Mouse (Mus musculus) 416B (cell line): Measurements from ENCODE around the gene Slc7a11.

Experiments used
- DNase-seq: peaks from one replicate; pipeline ENCODE4 v3.0.0; 2011; ENCODE audit warnings: low read depth

The Slc7a11 gene

DNA sequence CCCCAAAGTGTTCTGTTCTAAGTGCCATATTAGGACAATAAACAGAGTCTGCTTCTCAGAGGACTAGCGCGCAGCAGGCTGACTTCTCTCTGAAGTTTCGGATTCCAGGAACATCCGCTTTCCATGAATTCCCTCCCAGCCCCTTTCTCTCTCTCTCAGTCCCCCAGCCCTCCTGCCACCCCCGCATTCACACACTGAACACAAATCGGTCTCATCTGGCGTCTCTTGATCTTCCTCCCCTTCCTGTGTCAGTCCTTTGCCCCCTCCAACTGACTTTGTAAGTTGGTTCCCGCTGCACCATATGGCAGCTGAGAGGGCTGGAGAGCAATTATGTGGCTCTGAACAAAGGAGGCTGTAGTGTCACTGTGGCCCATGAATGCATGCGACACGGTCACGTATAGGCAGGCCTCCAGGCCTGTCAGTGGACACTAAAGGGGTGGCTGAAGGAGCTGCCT is 577.3 kb downstream of the Slc7a11 start:
- no peak for DNase-seq

GRCm38 (mm10) chr3:49856797-49857196 is 586.6 kb downstream of the Slc7a11 start:
- DNase-seq: no peak

- DNase-seq: no peak
Measured at GRCm38 (mm10) chr3:49854277-49854676, 589.1 kb downstream of the Slc7a11 start.

GRCm38 (mm10) chr3:49842971-49843370 is 600.4 kb downstream of the Slc7a11 start:
- DNase-seq: no peak
